Mouse (Mus musculus): ENCODE data around the gene Eef1akmt3.
A peak's percentile ranks its signal among the peaks of the same experiment; 100 is the strongest.

GRCm38 (mm10) chr10:127030336-127031296 is 10.7 kb downstream of the Eef1akmt3 start, which contains the start of gene Tsfm:
- TF ChIP-seq ZC3H11A (IDR thresholded peaks at IDR 0.05; ENCODE audit: borderline replicate concordance, low read depth, low read length) (peak; percentile 52; the same call in 1 of the 2 replicates), HCFC1 (IDR thresholded peaks at IDR 0.05; ENCODE audit: borderline replicate concordance, insufficient read depth, low read length) (peak; percentile 79), MAFK (IDR thresholded peaks at IDR 0.05; ENCODE audit: insufficient read depth, low read depth, low read length) (no peak), ZNF384 (IDR thresholded peaks at IDR 0.05; ENCODE audit: low read depth, low read length) (no peak)

Data from ES-E14 (cell line).